ENCODE assay signal across 31 mouse cellular contexts in the genomic region with DNA sequence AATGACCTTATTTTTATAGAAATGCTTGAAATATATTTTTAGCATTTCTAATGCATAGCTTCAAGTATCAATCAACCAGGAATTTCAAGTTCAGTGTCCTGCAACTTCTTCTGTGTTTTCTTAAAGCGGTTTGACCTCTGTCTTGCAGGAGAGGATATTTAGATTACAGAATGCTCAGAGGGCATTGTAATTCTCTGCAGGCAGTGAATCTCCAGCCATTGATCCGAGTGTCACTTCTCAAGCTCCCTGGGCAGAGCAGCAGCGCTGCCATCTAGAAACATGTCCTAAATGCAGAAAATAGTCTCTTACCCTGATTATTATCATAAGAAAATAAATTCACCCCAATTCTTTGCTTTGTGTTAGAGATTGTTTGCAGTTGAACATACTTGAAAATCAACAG.
DNase-seq lines count a peak whose midpoint lies in the region; ATAC-seq and TF ChIP-seq lines count a peak whose summit lies in the region.
"Had no signal": no experiment of that assay in that cellular context is flagged by ENCODE, and none has a peak within 500 bp of the region (broad histone marks: within the 10 kb centered on the region; RNA-seq: fewer than 3 reads in every experiment).

No protein-coding gene starts in this region.

- no peak overlapping the region for H3K4me2 ChIP-seq in forebrain, embryonic 14.5 days (ENCODE audit: low read length)
- no peak overlapping the region for H3K4me2 ChIP-seq in forebrain, embryonic 11.5 days (ENCODE audit: low read depth, low read length, severe bottlenecking)
- no peak overlapping the region for H3K4me2 ChIP-seq in midbrain, embryonic 14.5 days (ENCODE audit: low read length)
- H3K4me2 ChIP-seq in midbrain, embryonic 15.5 days: no peak overlapping the region
- H3K4me2 ChIP-seq: forebrain, embryonic 15.5 days; heart, embryonic 11.5 days; limb, embryonic 12.5 days; liver, embryonic 15.5 days; lung, embryonic 14.5 days; neural tube, embryonic 13.5 days had no signal

- H3K27me3 ChIP-seq in forebrain, embryonic 14.5 days (replicated peaks; ENCODE audit: control insufficient read depth, insufficient read depth, low read length): no peaks in the 10 kb centered on the region
- no peaks in the 10 kb centered on the region for H3K27me3 ChIP-seq in forebrain, embryonic 11.5 days (ENCODE audit: control insufficient read depth, insufficient read depth, low read length)
- H3K27me3 ChIP-seq in midbrain, embryonic 14.5 days (ENCODE audit: control insufficient read depth, insufficient read depth, low read length): no peaks in the 10 kb centered on the region
- H3K27me3 ChIP-seq in midbrain, embryonic 15.5 days (replicated peaks): no peaks in the 10 kb centered on the region
- H3K27me3 ChIP-seq: forebrain, embryonic 15.5 days; limb, embryonic 12.5 days; liver, embryonic 15.5 days; neural tube, embryonic 13.5 days had no signal

- no peak overlapping the region for H3K4me3 ChIP-seq in forebrain, embryonic 14.5 days (ENCODE audit: low read depth, low read length)
- H3K4me3 ChIP-seq in forebrain, embryonic 11.5 days (ENCODE audit: low read depth, low read length): no peak overlapping the region
- H3K4me3 ChIP-seq in midbrain, embryonic 14.5 days (replicated peaks; ENCODE audit: low read depth, low read length): no peak overlapping the region
- H3K4me3 ChIP-seq in midbrain, embryonic 15.5 days: no peak overlapping the region
- H3K4me3 ChIP-seq: forebrain, embryonic 15.5 days; gastrocnemius, adult 2 months; left cerebral cortex, adult 2 months; limb, embryonic 12.5 days; liver, embryonic 15.5 days; neural tube, embryonic 13.5 days had no signal

- H3K36me3 ChIP-seq in forebrain, embryonic 14.5 days (ENCODE audit: control insufficient read depth, insufficient read depth, low read length): no peaks in the 10 kb centered on the region
- H3K36me3 ChIP-seq in forebrain, embryonic 11.5 days (ENCODE audit: control insufficient read depth, insufficient read depth, low read length): no peaks in the 10 kb centered on the region
- H3K36me3 ChIP-seq in midbrain, embryonic 14.5 days (ENCODE audit: control insufficient read depth, insufficient read depth, low read length): no peaks in the 10 kb centered on the region
- H3K36me3 ChIP-seq in midbrain, embryonic 15.5 days (replicated peaks): no peaks in the 10 kb centered on the region
- H3K36me3 ChIP-seq: forebrain, embryonic 15.5 days; limb, embryonic 12.5 days; liver, embryonic 15.5 days; neural tube, embryonic 13.5 days had no signal

- no peaks in the 10 kb centered on the region for H3K9me3 ChIP-seq in forebrain, embryonic 14.5 days (replicated peaks; ENCODE audit: control insufficient read depth, low read length)
- no peaks in the 10 kb centered on the region for H3K9me3 ChIP-seq in forebrain, embryonic 11.5 days (ENCODE audit: control insufficient read depth, low read length)
- no peaks in the 10 kb centered on the region for H3K9me3 ChIP-seq in midbrain, embryonic 14.5 days (ENCODE audit: control insufficient read depth, low read length)
- no peaks in the 10 kb centered on the region for H3K9me3 ChIP-seq in midbrain, embryonic 15.5 days
- H3K9me3 ChIP-seq: forebrain, embryonic 15.5 days; limb, embryonic 12.5 days; liver, embryonic 15.5 days; neural tube, embryonic 13.5 days had no signal

- no peak for TF ChIP-seq POLR2A in brain, embryonic 14.5 days (IDR thresholded peaks at IDR 0.05; ENCODE audit: borderline replicate concordance, extremely low read depth, insufficient read depth, insufficient read length, poor library complexity, severe bottlenecking)

- no peaks in the 10 kb centered on the region for H3K4me1 ChIP-seq in forebrain, embryonic 14.5 days (ENCODE audit: control insufficient read depth, insufficient read depth, low read length)
- H3K4me1 ChIP-seq in forebrain, embryonic 11.5 days (replicated peaks; ENCODE audit: control insufficient read depth, insufficient read depth, low read length): no peaks in the 10 kb centered on the region
- 0 out of 2 replicates have a peak, but pooled peaks cover 5% of the 10 kb centered on the region for H3K4me1 ChIP-seq in midbrain, embryonic 14.5 days (ENCODE audit: control insufficient read depth, insufficient read depth, low read length)
- H3K4me1 ChIP-seq in midbrain, embryonic 15.5 days: 0 out of 2 replicates have a peak, but pooled peaks cover 5% of the 10 kb centered on the region
- H3K4me1 ChIP-seq: forebrain, embryonic 15.5 days; limb, embryonic 12.5 days; liver, embryonic 15.5 days had no signal

- DNase-seq in forebrain, embryonic 14.5 days (ENCODE audit: low spot score): peak; percentile 20
- no peak for DNase-seq in forebrain, embryonic 11.5 days (ENCODE audit: low spot score)
- DNase-seq in midbrain, embryonic 14.5 days: peak; percentile 50
- peak; percentile 38 for DNase-seq in brain, embryonic 14.5 days (ENCODE audit: low read depth)
- DNase-seq in retina, embryonic 14.5 days (ENCODE audit: low spot score): peak; percentile 32
- no peak for DNase-seq in layer of hippocampus, postnatal 36 days
- DNase-seq: adrenal gland, adult 8-10 months; cerebellum, adult 11 months; cerebellum, adult 9-10 months; cerebellum, postnatal 36 days; gastrocnemius, adult 2 months; gastrocnemius, postnatal 36 days; heart, adult 18-20 months; heart, postnatal 36 days; kidney, adult 11 months; kidney, postnatal 14 days; layer of hippocampus, adult 9-11 months; lung, embryonic 14.5 days; lung, postnatal 14 days; spleen, adult 18-20 months; thymus, adult 2 months; thymus, postnatal 36 days had no signal

- TF ChIP-seq CTCF in brain, embryonic 14.5 days (IDR thresholded peaks at IDR 0.05; ENCODE audit: borderline replicate concordance, extremely low read depth, insufficient read depth, insufficient read length): no peak

- no peak overlapping the region for H3K27ac ChIP-seq in forebrain, embryonic 14.5 days (ENCODE audit: low read depth, low read length)
- H3K27ac ChIP-seq in forebrain, embryonic 11.5 days (ENCODE audit: low read depth, low read length): no peak overlapping the region
- H3K27ac ChIP-seq in midbrain, embryonic 14.5 days (replicated peaks; ENCODE audit: low read depth, low read length): no peak overlapping the region
- H3K27ac ChIP-seq in midbrain, embryonic 15.5 days: no peak overlapping the region
- H3K27ac ChIP-seq: forebrain, embryonic 15.5 days; gastrocnemius, adult 2 months; left cerebral cortex, adult 2 months; limb, embryonic 12.5 days; liver, embryonic 15.5 days; neural tube, embryonic 13.5 days; stomach, postnatal 0 days had no signal

- 42% methylated on average over 3 of the region's 3 CpGs for WGBS in forebrain, embryonic 14.5 days
- WGBS in forebrain, embryonic 11.5 days: 25% methylated on average over 3 of the region's 3 CpGs
- 2% methylated on average over 3 of the region's 3 CpGs for WGBS in midbrain, embryonic 14.5 days
- WGBS in midbrain, embryonic 15.5 days: 3% methylated on average over 3 of the region's 3 CpGs

- ATAC-seq in forebrain, embryonic 14.5 days: no peak
- no peak; the same call in 1 of the 2 replicates for ATAC-seq in forebrain, embryonic 11.5 days (replicated peaks; ENCODE audit: low FRiP score)
- ATAC-seq in midbrain, embryonic 14.5 days (ENCODE audit: low FRiP score, low TSS enrichment): no peak
- ATAC-seq in midbrain, embryonic 15.5 days (replicated peaks): no peak
- no peak for ATAC-seq in inflammation-experienced regulatory T-cells, adult 6 months
- ATAC-seq: forebrain, embryonic 15.5 days had no signal

- no peak overlapping the region for H3K9ac ChIP-seq in forebrain, embryonic 14.5 days (ENCODE audit: low read length)
- H3K9ac ChIP-seq in forebrain, embryonic 11.5 days (ENCODE audit: low read length): no peak overlapping the region
- no peak overlapping the region for H3K9ac ChIP-seq in midbrain, embryonic 14.5 days (replicated peaks; ENCODE audit: low read length)
- H3K9ac ChIP-seq in midbrain, embryonic 15.5 days: no peak overlapping the region
- H3K9ac ChIP-seq: forebrain, embryonic 15.5 days; limb, embryonic 12.5 days; liver, embryonic 15.5 days; lung, embryonic 14.5 days; neural tube, embryonic 13.5 days had no signal

Comparison
In these comparisons a context has a peak if more than half of its experiments do, and no peak if none do; other contexts are left out.
1. DNase-seq: peak in forebrain, embryonic 14.5 days (single experiment), midbrain, embryonic 14.5 days (single experiment), brain, embryonic 14.5 days (single experiment) and retina, embryonic 14.5 days (single experiment); none in forebrain, embryonic 11.5 days (single experiment) and layer of hippocampus, postnatal 36 days (0 of 2).